Mouse (Mus musculus) adrenal gland, postnatal 10 days (tissue): Measurements from ENCODE around the gene Vwa7. TPM values are rescaled to one million over a fixed set of nuclear protein-coding genes. Genes with fewer than 3 reads are reported as not detected.
"Not testable (repeated sequence)": the region's sequence is repeated elsewhere in the genome, so short reads cannot be mapped to it uniquely, and the experiment has no call there.

ENCODE experiments used
- DNase-seq: peaks from one replicate; pipeline ENCODE4 v3.0.0; 2021; ENCODE audit warnings: mixed read lengths
- total RNA-seq, 2 experiments: library from RNA; stranded (reverse); gene quantifications; 2 replicates each; pipeline ENCODE4 v1.2.3; 2021

The Vwa7 gene
- total RNA-seq, 2 experiments from 2014 or later: 0.72 to 1.5 TPM

DNA sequence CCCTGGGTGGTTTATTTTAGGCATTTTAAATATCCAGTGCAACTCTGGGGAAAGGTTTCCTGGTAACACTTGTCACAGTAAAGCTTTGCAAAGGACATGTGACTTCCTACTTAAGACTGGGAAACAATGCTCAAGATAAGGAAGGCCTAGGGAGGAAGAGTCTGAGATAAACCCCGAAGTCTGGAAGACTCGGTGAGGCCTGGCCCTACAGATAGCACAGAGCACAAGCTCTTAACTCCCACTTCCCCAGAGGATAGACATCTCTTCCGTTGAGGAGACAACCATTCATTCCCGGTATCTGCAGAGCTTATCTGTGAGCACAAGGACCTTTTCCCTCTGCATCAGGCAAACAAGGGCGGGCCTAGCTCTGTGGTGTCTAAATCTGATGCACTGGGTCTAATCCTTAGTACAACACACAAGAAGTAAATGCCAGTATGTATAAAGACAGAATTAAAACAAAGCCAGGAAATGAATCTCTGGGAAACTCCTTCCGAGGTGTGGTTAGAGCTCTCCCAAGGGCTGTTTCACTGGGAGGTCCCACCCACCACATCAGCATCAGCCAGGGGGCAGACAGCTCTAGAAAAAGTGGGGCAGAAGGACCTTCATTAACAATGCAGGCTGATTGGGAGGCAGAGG lies 5.6 kb downstream of the Vwa7 start:
- DNase-seq: no peak

- no peak for DNase-seq
Measured at GRCm38 (mm10) chr17:35022541-35023060, 6.2 kb downstream of the Vwa7 start.

DNA sequence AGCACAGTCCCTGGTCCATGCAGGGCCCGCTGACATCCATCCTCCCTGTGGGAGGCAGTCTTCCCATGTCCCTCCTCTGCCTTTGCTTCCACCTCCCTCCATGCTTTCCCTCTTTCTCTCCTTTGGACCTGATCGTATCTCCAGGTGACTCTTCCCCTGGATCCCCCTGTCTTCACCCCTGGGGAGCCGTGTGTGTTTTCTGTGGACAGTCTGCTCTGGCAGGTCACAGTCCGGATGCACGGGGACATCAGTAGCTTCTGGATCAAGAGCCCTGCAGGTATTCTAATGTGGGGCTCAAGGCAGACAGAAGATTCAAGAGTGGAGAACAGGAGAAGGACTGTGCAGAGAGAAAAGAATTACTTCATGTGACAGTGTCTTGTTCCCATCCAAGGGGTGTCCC lies 6.8 kb downstream of the Vwa7 start:
- DNase-seq: no peak

DNA sequence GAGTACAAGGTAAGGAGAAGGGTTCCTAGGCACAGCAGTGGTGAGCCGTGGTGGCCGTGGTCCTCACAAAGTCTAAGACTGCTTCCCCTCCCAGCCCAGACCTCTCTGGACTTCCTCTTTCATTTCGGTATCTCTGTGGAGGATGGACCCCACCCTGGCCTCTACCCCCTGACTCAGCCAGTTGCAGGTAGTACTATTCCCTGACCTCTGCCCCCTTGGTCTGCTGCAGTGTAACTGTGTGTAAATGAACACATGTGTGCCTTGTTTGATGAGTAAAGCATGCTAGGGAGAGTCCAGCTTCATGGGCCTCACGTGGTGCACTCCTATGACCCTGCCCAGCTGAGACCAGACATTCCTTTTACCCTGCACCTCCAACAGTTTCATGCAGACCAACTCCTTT lies 7.4 kb downstream of the Vwa7 start:
- DNase-seq: no peak

DNA sequence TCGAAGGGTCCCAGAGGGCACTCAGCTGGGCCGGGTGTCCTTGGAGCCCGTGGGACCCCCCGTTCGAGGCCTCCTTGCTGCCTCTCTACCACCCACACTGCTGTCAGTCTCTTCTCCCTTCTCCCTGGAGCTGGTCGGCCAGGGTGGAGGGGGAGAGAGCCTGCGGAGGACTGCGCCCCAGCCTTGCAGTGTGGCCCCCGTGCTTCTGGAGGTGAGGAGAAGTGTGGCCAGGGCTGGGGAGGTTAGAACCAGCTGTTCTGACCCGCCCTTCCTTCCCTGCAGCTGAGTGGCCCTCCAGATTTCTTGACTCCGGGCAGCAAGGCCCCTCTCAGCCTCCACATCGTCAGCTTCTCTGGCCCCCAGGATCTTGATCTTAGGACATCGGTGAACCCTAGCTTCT lies 7.9 kb downstream of the Vwa7 start:
- no peak for DNase-seq

- DNase-seq: no peak
Measured at GRCm38 (mm10) chr17:35024691-35025488, 8.5 kb downstream of the Vwa7 start.

DNA sequence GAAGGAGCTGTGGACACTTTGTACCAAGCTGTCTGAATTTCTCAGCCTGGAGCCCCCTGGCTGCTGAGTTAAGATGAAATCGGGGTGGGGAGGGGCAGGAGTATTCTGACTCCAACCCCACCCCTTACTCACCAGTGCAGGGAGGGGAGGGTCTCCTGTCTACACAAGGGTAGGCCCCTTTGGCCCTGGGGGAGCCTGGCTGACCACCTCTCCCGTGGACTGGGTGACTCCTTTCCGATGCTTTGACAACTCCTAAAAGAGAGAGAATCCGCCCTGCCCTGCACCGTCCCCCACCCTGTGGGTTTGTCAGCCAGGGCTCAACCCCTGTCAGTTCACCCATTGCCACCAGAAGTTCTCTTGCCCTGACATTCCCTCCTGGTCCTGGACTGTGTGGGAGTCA lies 9.8 kb downstream of the Vwa7 start:
- no peak for DNase-seq

GRCm38 (mm10) chr17:35027277-35028068 lies 11.1 kb downstream of the Vwa7 start, which contains the start of gene Sapcd1:
Gene Sapcd1, minus strand, starts transcription at chr17:35028016.
- DNase-seq: no peak

- no peak for DNase-seq
Measured at GRCm38 (mm10) chr17:35028315-35028714, 11.9 kb downstream of the Vwa7 start.

- no peak for DNase-seq
Measured at GRCm38 (mm10) chr17:35029691-35030532, 13.5 kb downstream of the Vwa7 start.

GRCm38 (mm10) chr17:35031272-35031671 lies 14.9 kb downstream of the Vwa7 start:
- DNase-seq: no peak

- no peak for DNase-seq
Measured at GRCm38 (mm10) chr17:35031880-35032279, 15.5 kb downstream of the Vwa7 start.

DNA sequence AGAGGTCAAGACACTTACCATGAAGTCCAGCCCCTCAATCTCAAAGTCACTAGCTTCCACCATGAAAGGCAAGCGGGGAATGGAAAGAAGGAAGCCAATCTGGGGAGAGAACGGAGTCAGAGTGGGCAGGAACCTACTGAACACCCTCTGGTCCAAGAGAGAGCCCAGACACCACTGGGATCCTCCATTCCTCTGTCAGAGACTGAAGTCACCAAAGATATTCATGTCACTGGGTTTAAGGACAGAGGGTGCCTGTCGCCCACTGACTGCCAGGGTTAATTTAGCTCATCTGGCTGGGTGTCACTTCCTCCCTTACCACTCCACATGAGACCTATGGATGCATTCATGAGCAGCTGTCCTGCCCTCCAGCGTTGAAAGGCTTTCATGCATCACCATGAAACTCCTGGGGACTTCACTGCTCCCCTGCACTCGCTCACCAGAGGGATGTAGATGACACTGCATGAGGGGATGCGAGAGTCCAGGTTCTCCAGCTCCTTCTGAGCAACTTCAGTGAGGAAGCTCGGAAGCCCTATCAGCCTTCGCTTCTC lies 16.0 kb downstream of the Vwa7 start:
- no peak for DNase-seq

- not testable (repeated sequence) for DNase-seq
Measured at GRCm38 (mm10) chr17:35033703-35034102, 17.3 kb downstream of the Vwa7 start.

DNA sequence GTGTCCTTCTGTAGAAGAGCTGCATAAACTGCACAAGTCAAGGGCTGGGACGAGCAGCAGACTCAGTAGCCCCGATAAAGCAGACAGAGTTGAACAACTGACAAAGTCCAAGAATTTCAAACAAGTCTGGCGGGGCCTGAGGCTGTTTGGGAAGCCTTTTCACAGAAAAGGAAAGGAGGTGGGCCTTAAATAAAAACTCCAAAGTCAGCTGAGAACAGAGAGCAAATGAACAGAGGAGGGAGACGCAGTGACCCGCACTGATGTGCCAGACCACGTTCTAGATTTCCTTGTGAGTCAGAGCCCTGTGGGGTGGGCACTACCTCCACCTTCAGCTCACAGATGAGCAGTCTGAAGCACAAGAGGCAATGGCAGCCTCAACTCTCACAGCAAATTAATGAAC lies 18.5 kb downstream of the Vwa7 start:
- DNase-seq: no peak

DNA sequence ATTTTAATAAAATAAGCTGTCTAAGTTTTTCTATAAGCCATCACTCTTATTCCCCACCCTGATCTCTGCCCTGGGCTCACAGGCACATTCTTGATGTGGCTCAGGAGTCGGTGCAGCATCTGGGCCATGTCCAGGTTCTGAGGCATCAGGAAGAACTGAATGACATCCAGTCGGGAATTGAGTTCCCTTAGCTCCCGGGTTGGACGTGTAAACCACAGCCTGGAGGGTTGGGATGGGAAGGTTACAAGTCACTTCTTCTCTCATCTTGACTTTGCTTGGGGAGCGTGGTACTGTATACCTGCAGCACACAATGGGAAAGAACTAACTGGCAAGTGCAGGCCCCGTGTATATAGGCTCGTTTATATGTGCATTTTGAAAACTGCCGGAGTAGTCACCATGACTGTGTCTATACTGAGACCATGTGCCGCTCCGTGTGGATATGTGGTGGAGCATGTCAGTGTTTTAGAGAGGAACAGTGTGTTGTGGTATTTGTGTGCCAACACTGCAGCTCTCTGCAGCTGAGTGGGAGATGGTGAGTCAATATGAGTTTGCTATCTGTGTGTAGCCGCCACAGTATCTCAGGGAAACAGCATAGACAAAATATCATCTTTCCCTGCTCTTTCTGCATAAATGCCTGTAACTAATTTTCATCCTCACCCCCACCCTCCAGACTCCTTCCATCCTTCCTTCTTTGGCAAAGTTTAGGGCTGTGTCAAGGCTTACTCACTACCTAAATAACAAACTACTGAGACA lies 22.9 kb downstream of the Vwa7 start:
- DNase-seq: no peak

GRCm38 (mm10) chr17:35043794-35044193 lies 27.4 kb downstream of the Vwa7 start:
- no peak for DNase-seq

DNA sequence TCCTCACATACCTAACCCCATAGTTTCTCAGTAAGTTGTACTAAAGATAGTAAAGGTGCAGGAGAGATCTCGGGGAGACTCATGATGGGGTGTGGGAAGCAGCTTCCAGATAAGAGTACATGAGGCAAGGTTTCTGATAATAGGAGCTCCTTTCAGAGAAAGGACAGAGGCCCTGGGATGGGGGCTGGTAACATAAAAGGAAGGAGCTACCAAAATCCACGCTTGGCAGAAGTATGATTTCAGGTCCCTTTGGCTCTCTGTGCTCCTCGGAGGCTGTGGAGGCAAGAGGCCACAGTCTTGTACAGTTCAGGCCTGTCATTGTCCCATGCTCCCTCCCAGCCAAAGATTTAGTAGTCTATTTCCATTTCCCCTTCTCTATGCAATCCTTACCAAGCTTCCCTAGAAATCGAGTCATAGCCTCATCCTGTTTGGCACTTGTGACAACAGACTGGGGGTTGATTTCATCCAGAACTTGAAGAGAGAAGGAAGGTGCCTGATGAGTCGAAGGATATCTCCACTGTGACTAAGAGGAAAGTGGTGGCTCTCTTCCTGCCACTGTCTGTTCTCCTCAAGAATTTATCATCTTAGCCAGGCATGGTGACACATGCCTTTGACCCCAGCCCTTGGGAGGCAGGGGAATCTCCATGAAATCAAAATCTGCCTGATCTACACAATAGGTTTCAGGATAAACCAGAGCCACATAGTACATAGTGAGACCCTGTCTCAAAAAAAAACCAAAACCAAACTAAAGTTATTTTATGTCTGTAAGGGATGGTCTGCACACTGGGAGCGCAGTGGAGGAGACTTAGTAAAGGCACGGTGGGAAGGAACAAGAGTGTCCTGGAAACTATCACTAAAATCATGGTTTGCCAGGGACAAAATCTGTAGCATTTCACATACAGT lies 28.8 kb downstream of the Vwa7 start:
- no peak for DNase-seq

DNA sequence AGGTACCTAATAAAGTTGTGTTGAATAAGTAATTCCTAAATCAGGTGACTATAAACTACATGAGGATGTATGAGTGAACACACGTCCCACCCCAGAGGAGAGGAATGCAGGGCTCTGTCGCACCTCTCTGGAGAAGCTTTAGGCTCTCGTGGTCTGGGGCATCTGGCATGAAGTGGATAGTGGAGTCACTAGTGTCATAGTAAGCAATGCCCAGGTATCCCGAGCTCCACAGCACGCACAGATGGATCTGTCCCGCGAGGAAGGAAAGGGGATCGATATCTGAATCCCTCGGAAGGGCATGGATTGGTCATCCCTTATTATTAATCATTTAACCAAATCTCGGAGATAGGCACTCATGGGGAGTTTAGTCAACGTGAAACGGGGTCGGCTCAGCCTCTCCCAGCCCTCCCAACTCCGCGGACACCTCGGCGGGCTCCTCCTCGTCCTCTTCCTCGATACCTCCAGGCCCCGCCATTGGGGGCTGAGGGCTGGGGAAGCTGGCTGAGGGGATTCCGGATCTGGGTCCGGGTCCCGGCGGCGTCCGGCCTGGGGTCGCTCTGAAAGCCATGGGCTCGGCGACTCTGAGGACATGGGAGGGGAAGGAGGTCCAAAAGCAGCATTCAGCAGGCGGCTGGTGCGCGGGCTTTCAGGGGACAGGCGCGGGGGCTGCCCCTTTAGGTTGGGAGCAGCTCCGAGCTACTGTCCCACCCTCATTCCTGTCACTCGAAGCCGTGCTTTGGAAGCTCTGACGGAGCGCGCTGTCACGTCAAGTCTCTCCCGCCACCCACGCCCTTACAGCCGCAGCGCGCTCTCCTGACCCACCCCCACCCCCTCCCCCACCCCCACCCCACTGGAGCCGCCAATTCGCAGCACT lies 29.7 kb downstream of the Vwa7 start:
- DNase-seq: no peak
